8 mouse cellular contexts compared by ENCODE assay signal in genomic region chr11:69072234-69072633, GRCm38 (mm10). TPM values are rescaled to one million over a fixed set of nuclear protein-coding genes. Genes with fewer than 3 reads are reported as not detected.
DNase-seq lines count a peak whose midpoint lies in the region; ATAC-seq and TF ChIP-seq lines count a peak whose summit lies in the region.

No protein-coding gene starts in this region.

- no peaks in the 10 kb centered on the region; the same call in 1 of the 2 replicates for H3K4me1 ChIP-seq in cerebellum, adult 2 months (ENCODE audit: control insufficient read depth, insufficient read depth, low read length)
- H3K4me1 ChIP-seq in lung, embryonic 16.5 days (replicated peaks; ENCODE audit: control insufficient read depth, insufficient read depth, low read length): peaks cover 25% of the 10 kb centered on the region
- peaks cover 24% of the 10 kb centered on the region for H3K4me1 ChIP-seq in limb, embryonic 13.5 days
- H3K4me1 ChIP-seq in stomach, embryonic 14.5 days (ENCODE audit: control insufficient read depth, insufficient read depth, low read length): peaks cover 21% of the 10 kb centered on the region

- H3K36me3 ChIP-seq in lung, embryonic 16.5 days (ENCODE audit: control insufficient read depth, insufficient read depth, low read length): no peaks in the 10 kb centered on the region
- no peaks in the 10 kb centered on the region for H3K36me3 ChIP-seq in limb, embryonic 13.5 days
- H3K36me3 ChIP-seq in stomach, embryonic 14.5 days (ENCODE audit: control insufficient read depth, insufficient read depth, low read length): no peaks in the 10 kb centered on the region

- peak overlapping the region; percentile 61 for H3K27ac ChIP-seq in cerebellum, adult 2 months (ENCODE audit: insufficient read depth, low read length)
- peak overlapping the region; percentile 67; the same call in 1 of the 2 replicates for H3K27ac ChIP-seq in lung, embryonic 16.5 days (ENCODE audit: low read length)
- no peak overlapping the region for H3K27ac ChIP-seq in limb, embryonic 13.5 days
- peak overlapping the region; percentile 96 for H3K27ac ChIP-seq in stomach, embryonic 14.5 days (ENCODE audit: low read length)

- 74% methylated on average over 11 of the region's 11 CpGs for WGBS in cerebellum, adult 2 months
- 84% methylated on average over 11 of the region's 11 CpGs for WGBS in lung, embryonic 16.5 days
- 84% methylated on average over 11 of the region's 11 CpGs for WGBS in limb, embryonic 13.5 days
- WGBS in stomach, embryonic 14.5 days: 77% methylated on average over 11 of the region's 11 CpGs

- H3K4me3 ChIP-seq in cerebellum, adult 2 months (replicated peaks; ENCODE audit: insufficient read depth, low read depth, low read length): peak overlapping the region; percentile 34
- H3K4me3 ChIP-seq in lung, embryonic 16.5 days (ENCODE audit: low read length): peak overlapping the region; percentile 38
- peak overlapping the region; percentile 30 for H3K4me3 ChIP-seq in limb, embryonic 13.5 days
- H3K4me3 ChIP-seq in stomach, embryonic 14.5 days (ENCODE audit: low read depth, low read length): peak overlapping the region; percentile 24; the same call in 1 of the 2 replicates

- no peak for TF ChIP-seq POLR2A in cerebellum, adult 2 months (IDR thresholded peaks at IDR 0.05; ENCODE audit: borderline replicate concordance, insufficient read depth, low read length)

- peak overlapping the region; percentile 68 for H3K4me2 ChIP-seq in lung, embryonic 16.5 days (ENCODE audit: low read depth, low read length)
- peak overlapping the region; percentile 60 for H3K4me2 ChIP-seq in limb, embryonic 13.5 days (replicated peaks)
- H3K4me2 ChIP-seq in stomach, embryonic 14.5 days (replicated peaks; ENCODE audit: low read depth, low read length): peak overlapping the region; percentile 45; the same call in 1 of the 2 replicates

- H3K9ac ChIP-seq in lung, embryonic 16.5 days (ENCODE audit: low read length): no peak overlapping the region; the same call in 1 of the 2 replicates
- peak overlapping the region; percentile 51; the same call in 1 of the 2 replicates for H3K9ac ChIP-seq in limb, embryonic 13.5 days
- no peak overlapping the region; the same call in 1 of the 2 replicates for H3K9ac ChIP-seq in stomach, embryonic 14.5 days (replicated peaks; ENCODE audit: low read depth, low read length)

- peak in 1 of 2 experiments; percentile 18 for DNase-seq in cerebellum, adult 2 months
- no peak for DNase-seq in cerebellum, postnatal 25 days
- DNase-seq in lung, postnatal 14 days: no peak
- no peak for DNase-seq in layer of hippocampus, postnatal 14 days (ENCODE audit: low spot score in 2 of 2)
- DNase-seq in adipocyte (ENCODE audit: low spot score): no peak

- H3K27me3 ChIP-seq in cerebellum, adult 2 months (ENCODE audit: control insufficient read depth, insufficient read depth, low read length): no peaks in the 10 kb centered on the region
- no peaks in the 10 kb centered on the region for H3K27me3 ChIP-seq in lung, embryonic 16.5 days (ENCODE audit: control insufficient read depth, insufficient read depth, low read depth, low read length)
- no peaks in the 10 kb centered on the region for H3K27me3 ChIP-seq in limb, embryonic 13.5 days
- H3K27me3 ChIP-seq in stomach, embryonic 14.5 days (ENCODE audit: control insufficient read depth, insufficient read depth, low read length): no peaks in the 10 kb centered on the region

- no peak for TF ChIP-seq CTCF in cerebellum, adult 2 months (IDR thresholded peaks at IDR 0.05; ENCODE audit: borderline replicate concordance, insufficient read depth, low read depth, low read length)

- no peak for ATAC-seq in lung, embryonic 16.5 days (ENCODE audit: low read depth)
- no peak for ATAC-seq in limb, embryonic 13.5 days (ENCODE audit: low FRiP score, low read depth)
- ATAC-seq in stomach, embryonic 14.5 days (ENCODE audit: insufficient number of reproducible peaks, insufficient read depth, low FRiP score, low read depth): no peak

- no peaks in the 10 kb centered on the region for H3K9me3 ChIP-seq in lung, embryonic 16.5 days (ENCODE audit: control insufficient read depth, low read length)
- H3K9me3 ChIP-seq in limb, embryonic 13.5 days: no peaks in the 10 kb centered on the region
- no peaks in the 10 kb centered on the region for H3K9me3 ChIP-seq in stomach, embryonic 14.5 days (ENCODE audit: control insufficient read depth, low read depth, low read length)

RNA-seq across cellular contexts. Expression of gene Tmem107, which starts 1.6 kb away (rescaled TPM):
- polyA plus RNA-seq in cerebellum, adult 2 months (2012; rRNA removed): 13.4 and 15.8 TPM in 2 replicates
- 101 and 104 TPM in 2 replicates for polyA plus RNA-seq in lung, embryonic 16.5 days (2015; fragmentation: Nextera tagmentation; extraction: Ambion mirVana)
- 46.4 and 52.0 TPM in 2 replicates for polyA plus RNA-seq in limb, embryonic 13.5 days (2015; fragmentation: Nextera tagmentation; extraction: Ambion mirVana)
- polyA plus RNA-seq in stomach, embryonic 14.5 days (2014; fragmentation: Nextera tagmentation; extraction: Ambion mirVana): 59.4 and 59.8 TPM in 2 replicates
- total RNA-seq in layer of hippocampus, postnatal 14 days (2021): 10 to 100 TPM; 13.5 to 13.7 TPM

RNA-seq across cellular contexts. Expression of gene Borcs6, which starts 12.7 kb away (rescaled TPM):
- 34.9 and 36.7 TPM in 2 replicates for polyA plus RNA-seq in cerebellum, adult 2 months (2012; rRNA removed)
- 7.2 and 8.6 TPM in 2 replicates for polyA plus RNA-seq in lung, embryonic 16.5 days (2015; fragmentation: Nextera tagmentation; extraction: Ambion mirVana)
- 9.5 and 9.6 TPM in 2 replicates for polyA plus RNA-seq in limb, embryonic 13.5 days (2015; fragmentation: Nextera tagmentation; extraction: Ambion mirVana)
- 9.2 and 11.0 TPM in 2 replicates for polyA plus RNA-seq in stomach, embryonic 14.5 days (2014; fragmentation: Nextera tagmentation; extraction: Ambion mirVana)
- 10 to 100 TPM; 25.2 to 26.4 TPM for total RNA-seq in layer of hippocampus, postnatal 14 days (2021)

RNA-seq across cellular contexts. Expression of gene Vamp2, which starts 16.1 kb away (rescaled TPM):
- 672 and 700 TPM in 2 replicates for polyA plus RNA-seq in cerebellum, adult 2 months (2012; rRNA removed)
- polyA plus RNA-seq in lung, embryonic 16.5 days (2015; fragmentation: Nextera tagmentation; extraction: Ambion mirVana): 80.6 and 85.2 TPM in 2 replicates
- 82.8 and 88.6 TPM in 2 replicates for polyA plus RNA-seq in limb, embryonic 13.5 days (2015; fragmentation: Nextera tagmentation; extraction: Ambion mirVana)
- 104 and 107 TPM in 2 replicates for polyA plus RNA-seq in stomach, embryonic 14.5 days (2014; fragmentation: Nextera tagmentation; extraction: Ambion mirVana)
- 1,000 to 10,000 TPM; 1,073 to 1,118 TPM for total RNA-seq in layer of hippocampus, postnatal 14 days (2021)

RNA-seq across cellular contexts. Expression of gene Per1, which starts 22.8 kb away (rescaled TPM):
- polyA plus RNA-seq in cerebellum, adult 2 months (2012; rRNA removed): 34.4 and 37.2 TPM in 2 replicates
- 31.1 and 32.4 TPM in 2 replicates for polyA plus RNA-seq in lung, embryonic 16.5 days (2015; fragmentation: Nextera tagmentation; extraction: Ambion mirVana)
- 9.3 and 12.0 TPM in 2 replicates for polyA plus RNA-seq in limb, embryonic 13.5 days (2015; fragmentation: Nextera tagmentation; extraction: Ambion mirVana)
- polyA plus RNA-seq in stomach, embryonic 14.5 days (2014; fragmentation: Nextera tagmentation; extraction: Ambion mirVana): 10.5 and 15.1 TPM in 2 replicates
- 10 to 100 TPM; 84.4 to 86.8 TPM for total RNA-seq in layer of hippocampus, postnatal 14 days (2021)

RNA-seq across cellular contexts. Expression of gene Aurkb, which starts 26.8 kb away (rescaled TPM):
- polyA plus RNA-seq in cerebellum, adult 2 months (2012; rRNA removed): 0.51 and 0.55 TPM in 2 replicates
- 183 and 189 TPM in 2 replicates for polyA plus RNA-seq in lung, embryonic 16.5 days (2015; fragmentation: Nextera tagmentation; extraction: Ambion mirVana)
- 140 and 141 TPM in 2 replicates for polyA plus RNA-seq in limb, embryonic 13.5 days (2015; fragmentation: Nextera tagmentation; extraction: Ambion mirVana)
- 147 and 153 TPM in 2 replicates for polyA plus RNA-seq in stomach, embryonic 14.5 days (2014; fragmentation: Nextera tagmentation; extraction: Ambion mirVana)
- total RNA-seq in layer of hippocampus, postnatal 14 days (2021): 1 to 10 TPM; 2.1 to 2.3 TPM
